Mouse (Mus musculus): ENCODE measurements around the gene Cops4.
A peak's percentile ranks its signal among the peaks of the same experiment; 100 is the strongest.

The Cops4 gene

DNA sequence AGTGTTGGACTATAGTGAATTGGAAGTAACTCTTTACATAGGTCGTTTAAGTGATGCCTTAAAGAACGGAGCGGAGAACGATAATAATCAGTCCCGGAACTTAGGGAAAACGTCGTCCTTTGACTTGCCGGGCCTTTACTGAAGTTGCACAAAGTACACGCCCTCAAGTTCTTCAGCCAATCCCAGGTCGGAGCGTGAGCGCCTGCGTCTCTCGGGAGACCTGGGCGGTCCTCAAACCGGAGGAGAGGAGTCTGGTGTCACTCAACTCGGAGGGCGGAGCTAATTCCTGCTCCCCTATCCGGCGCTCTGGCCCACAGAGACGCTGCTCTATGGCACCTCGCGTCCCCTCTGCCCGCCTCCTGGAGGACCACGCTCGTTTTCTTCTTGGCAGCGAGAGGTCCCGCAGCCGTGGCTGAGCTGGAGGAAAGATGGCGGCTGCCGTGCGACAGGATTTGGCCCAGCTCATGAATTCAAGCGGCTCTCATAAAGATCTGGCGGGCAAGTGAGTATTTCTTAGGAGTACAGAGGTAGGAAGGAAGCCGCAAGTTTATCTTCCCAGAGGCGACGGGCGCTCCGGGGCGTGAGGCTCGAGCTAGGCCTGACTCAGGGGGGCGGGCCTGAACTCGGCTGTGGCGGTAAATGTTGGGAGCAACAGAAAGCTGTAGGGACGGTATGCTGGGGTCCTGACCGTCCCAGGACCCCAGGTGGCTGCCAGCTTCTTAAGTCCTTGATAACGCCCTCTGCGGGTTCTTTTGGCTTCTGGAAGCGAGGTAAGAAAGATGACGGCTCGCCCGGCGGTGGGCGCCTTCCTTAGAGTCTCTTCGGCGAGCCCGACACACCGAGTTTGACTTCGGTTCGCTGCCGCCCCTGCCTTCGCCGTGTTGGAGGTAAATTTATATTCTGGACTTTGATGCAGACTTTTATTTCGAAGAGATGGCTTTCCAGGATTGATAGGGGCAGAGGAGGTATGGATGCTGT, at the start of gene Cops4:
Gene Cops4, plus strand, starts transcription at position 261 of the 978 bp plus-strand sequence.
- peak; percentile 96 for DNase-seq (ENCODE audit: low spot score)

DNA sequence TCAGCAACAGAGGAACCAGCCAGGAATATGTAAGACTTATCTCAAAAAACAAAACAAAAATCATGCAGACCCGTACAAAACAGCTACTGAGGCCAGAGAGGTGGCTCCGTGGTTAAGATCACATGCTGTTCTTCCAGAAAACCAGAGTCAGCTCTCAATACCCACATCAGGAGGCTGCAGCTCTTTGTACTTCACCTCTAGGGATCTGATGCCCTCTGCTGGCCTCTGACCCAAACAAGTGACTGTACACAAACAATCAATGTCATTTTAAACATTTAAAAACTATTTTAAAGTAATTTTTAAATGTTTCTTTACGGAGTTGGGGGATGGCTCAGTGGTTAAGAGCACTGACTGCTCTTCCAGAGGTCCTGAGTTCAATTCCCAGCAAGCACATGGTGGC, 41.8 kb upstream of the Cops4 start:
- no peak for DNase-seq (ENCODE audit: low spot score)

DNA sequence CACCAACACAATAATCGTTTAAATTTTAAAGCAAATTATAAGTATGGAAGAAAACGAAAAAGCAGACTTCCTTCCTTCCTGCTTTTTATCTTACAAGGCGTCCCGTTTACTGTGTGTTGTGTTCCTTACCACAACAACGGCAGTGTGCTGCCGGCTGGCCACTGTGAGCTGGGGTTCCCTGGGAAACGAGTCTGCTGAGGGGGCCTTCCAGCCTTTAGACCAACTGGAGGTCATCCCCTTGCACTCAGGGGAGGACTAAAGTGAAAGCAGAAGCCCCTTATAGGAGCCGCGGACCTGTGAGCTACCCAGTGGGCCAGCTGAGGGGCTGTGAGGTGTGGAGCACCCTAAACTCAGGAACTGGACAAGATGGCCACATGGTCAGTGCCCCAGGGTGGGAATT, 40.5 kb upstream of the Cops4 start:
- no peak for DNase-seq (ENCODE audit: low spot score)

DNA sequence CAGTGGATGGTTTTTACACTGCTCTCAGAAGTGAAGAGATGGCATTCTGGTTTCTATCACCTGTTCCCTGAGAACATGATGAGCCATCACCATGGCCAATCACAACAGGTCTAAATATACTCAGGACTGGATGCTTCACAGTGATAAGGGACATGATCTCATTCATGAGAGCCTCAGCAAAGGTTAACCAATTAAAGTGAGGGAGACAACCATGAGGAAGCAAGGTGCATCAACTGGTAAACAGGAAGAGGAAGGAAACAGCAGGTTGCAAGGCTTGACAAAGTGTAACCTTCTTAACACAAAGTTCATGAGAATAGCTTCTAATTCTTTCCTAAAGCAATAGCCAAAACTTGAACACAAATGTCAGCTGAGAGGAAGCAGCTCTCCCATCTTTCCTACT, 34.5 kb upstream of the Cops4 start:
- DNase-seq (ENCODE audit: low spot score): no peak

DNA sequence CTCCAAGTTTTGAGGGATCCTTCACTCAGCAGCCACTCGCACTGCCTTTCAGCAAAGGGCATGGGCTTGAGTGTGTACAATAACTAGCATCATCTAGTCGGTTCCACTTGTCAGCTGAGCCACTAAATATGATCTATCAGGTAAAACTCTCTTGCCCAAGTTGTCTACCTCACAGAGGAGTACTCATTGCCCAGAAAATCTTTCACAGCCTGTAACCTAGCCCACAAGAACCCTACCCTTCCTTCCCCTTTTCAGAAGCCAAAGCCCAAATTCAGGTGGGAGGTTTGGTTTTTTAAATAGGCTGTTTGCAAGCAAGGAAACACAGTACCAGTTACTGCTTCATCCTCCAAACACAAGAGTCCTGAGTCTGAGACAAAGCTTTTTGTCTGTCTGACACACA, 31.0 kb upstream of the Cops4 start:
- no peak for DNase-seq (ENCODE audit: low spot score)

DNA sequence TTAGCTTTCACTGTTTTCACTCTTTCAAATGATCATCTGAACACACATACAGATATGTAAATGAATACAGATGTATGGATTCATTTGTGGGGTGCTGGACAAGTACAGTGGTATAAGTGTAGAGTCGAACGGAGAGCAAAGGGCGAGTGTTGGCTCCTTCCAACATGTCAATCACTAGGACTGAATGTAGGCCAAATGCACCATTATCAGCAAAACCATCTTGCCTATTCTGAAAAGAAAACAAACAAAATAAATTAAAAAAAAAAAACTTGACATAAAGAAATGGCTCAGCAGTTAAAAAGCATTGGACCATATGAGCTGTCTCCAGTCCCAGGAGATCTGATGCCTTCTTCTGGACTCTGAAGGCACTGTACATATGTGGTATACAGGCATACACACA, 29.9 kb upstream of the Cops4 start:
- DNase-seq (ENCODE audit: low spot score): no peak

DNA sequence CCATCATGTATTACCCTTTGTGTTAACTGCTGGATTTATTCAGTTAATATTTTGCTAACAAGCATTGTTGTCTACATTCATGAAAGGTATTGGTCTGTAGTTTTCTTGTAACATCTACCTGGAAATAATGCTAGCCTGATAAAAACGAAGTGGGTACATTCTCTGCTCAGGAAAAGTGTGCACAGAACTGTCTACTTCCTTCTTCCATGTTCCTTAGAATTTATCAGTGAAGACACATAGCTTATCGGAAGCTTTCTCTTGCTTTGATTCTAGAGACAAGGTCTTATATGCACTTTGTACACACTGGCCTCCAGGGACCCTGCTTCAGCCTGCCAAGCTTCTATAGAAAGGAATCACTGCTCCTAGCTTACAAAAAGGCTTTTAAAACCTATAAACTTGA, 28.8 kb upstream of the Cops4 start:
- DNase-seq (ENCODE audit: low spot score): no peak

DNA sequence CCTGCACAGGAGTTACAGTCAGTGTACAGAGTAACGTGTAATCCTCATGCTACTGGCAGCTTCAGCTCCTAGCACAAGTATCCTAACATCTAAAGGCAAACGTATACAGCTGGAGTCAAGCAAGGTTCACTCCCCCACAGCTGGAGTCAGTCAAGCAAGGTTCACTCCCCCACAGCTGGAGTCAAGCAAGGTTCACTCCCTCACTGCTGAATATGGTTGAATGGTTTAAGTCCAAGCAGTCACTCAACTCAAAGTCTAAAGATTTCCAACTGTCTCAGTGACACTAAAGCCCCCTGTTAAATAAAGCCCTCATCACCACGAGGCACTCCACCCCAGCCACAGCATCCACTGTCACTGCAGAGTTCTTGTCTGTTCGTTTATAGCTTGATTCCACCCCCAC, 26.4 kb upstream of the Cops4 start:
- no peak for DNase-seq (ENCODE audit: low spot score)

DNA sequence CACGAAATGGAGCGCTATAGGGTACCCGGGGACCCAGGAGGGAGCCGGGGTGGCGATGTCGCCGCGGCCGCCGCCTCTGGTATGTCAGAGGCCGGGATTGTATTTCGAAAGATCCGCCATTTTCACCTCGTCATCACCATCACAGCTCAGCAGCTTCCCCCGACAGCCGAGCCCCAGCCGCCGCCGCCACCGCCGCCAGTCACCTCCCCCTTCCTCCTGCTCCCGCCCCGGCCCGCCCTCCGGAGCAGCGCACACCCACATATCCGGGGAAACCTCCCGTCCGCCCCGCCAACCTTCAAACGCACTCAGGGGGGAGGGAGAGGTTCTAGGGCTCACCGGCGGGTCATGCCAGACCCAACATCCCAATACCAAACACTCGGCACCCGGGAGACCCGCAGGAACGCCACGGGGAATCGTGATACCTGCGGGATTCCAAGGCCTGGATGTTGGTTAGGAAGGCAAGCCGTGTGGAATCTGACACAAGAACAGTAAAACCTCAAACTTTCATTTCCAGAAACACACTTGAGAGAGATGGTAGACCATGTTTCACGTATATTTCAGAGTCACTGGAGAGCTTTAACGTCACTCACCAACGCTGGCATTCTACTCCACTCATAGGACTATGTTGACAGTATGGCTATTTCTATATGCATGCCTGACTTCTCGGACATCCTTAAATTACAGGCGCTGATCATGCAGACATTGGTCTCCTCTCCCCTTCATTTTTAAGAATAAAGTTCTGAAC, 19.5 kb upstream of the Cops4 start:
- peak; percentile 80 for DNase-seq (ENCODE audit: low spot score)

DNA sequence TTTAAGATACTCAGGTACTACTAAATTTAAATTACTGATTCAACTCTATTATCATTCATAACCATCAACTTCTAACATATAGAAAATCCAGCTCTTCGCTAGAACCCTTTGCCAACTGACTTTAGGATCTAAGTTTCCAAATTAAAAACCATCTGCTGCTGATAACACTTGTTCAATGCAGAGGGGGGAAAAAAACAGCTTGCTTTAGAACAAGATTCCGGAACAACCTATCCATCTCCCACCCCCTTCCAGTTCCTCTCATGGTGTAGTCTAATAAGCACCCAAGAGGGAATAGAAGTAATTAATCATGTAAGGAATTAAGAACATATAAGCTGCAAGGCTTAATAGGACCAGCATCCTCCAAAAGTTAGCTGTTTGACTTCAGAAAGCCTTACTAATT, 18.9 kb upstream of the Cops4 start:
- no peak for DNase-seq (ENCODE audit: low spot score)

DNA sequence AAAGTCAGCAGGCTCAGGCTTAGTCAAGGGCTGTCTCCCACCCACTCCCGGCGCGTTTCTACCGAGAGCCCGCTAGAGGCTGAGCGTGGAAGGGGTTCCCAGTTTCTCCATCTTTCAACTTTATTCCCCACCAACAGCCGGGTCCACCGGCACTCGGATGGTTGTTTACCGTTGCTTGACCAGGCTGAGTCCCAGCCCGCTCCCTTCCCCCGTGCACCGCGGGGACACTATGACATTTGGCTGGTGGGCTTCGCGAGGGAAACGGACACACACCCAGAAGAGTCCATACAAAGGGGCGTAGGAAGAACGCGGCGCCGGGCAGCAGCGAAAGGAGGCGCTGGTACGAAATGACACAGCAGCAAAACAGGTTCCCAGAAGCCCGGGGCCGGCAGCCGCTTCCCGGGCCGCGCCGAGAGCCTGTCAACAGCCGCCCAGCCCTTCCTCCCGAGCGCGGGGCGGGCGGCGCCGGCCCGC, 18.2 kb upstream of the Cops4 start:
- DNase-seq (ENCODE audit: low spot score): peak; percentile 22

DNA sequence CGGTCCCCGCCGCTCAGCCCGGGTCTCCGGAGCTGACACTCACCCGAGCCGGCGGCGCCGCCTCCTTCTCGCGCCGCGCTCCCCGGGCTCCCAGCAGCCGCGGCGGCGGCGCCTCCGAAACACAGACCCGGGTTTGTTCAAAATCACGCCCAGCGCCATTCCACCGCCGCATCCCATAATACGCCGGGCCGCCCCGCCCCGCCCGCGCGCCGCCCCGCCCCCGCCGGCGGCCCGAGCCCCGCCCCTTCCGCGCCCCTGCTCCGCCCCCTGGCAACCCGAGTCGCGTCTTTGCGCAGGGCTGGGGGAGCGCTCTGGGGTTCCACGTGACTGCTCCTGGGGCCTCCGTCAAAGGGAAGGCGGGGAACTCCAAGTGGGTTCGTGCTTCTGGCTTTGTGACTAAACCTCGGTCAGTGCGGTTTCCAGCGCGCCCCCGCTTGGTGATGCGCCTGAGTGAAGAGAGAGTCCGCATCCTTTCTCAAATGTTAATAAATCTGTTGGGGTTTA, 17.6 kb upstream of the Cops4 start, which contains the start of gene Lin54:
Gene Lin54, minus strand, starts transcription at position 182 of the 504 bp plus-strand sequence.
- DNase-seq (ENCODE audit: low spot score): peak; percentile 86

DNA sequence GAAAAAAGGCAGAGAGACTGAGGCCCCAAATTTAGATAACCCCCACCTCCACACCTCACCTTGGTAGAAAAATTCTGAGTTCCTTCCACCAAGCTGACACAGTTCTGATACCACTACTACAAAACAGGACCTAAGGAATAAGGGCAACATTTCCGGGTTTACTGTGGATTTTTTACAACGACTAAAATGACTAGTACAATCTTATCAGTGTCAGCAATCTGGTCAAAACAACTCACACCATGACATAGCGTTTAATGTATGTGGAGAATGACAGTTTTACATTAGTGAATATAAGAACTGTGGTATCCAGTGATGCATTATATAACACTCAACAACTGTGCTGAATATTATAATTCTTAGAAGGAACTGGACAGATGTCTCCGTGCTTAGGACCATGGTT, 16.8 kb upstream of the Cops4 start:
- DNase-seq (ENCODE audit: low spot score): no peak

DNA sequence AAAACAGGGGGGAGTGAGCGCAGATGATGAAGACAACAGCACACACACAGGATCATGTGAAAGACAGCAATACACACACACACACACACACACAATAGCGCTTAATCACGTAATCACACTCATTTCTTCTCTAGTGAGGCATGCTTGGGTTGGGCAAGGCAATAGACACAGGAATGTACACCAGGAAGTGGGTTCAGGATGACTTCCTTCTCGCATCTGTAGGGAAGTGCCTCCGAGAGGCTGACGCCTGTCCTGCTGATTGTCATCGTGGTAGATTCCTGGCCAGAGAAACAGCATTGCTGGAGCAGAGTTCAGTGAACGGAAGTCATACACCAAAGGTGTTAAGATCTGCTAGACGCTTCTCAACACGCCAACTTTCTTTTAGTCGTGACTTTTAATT, 8.9 kb upstream of the Cops4 start:
- DNase-seq (ENCODE audit: low spot score): no peak

DNA sequence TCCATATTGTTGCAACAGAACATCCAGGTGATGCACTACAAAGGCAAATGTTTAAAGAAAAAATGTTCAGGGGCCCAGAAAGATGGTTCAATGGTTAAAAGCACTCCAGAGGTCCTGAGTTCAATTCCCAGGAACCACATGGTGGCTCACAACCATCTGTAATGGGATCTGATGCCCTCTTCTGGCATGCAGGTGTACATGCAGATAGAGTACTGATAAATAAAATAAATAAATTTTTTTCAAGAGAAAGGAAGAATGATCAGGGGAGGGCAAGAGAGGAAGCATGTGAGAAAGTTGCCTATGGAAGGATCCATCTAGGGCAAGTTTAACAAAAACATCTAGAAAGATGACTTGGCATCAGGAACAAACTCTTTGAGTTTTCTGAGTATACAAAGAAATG, 5.5 kb upstream of the Cops4 start:
- DNase-seq (ENCODE audit: low spot score): no peak

DNA sequence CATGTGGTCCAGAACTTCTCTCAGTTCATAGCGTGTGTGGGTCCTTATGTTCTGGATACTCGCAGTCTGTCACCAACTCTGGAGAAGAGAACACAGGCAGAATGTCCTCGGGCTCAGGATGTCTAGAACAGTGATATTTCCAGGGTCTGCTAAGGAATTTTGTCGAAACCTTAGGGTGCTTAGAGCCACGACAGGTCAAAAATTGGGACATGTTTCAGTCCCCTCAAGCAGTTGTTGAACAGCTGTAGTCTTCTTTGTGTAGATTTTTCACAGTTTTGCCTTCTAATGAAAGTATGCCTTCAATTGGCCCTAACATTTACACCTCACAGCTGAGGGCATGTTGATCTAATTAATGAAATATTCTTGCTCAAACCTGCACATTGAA, 910 bp downstream of the Cops4 start:
- no peak for DNase-seq (ENCODE audit: low spot score)

DNA sequence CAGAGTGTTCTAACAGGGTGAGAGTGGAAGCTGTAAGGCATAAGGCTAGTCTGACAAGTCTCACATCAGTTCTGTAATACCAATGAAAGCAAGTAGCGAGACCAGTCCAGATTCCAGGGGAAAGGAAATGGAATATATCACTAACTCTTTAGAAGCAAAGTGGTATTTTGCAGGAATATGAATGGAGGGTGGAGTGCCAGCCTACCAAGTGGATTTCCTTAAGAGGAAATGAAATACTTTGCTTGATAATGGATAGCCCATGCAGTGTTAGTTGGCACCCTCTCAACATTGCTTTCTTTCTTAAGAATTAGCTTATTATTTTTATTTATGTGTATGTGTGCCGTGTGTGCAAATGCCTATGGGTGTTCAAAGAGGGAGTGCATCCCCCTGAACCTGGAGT, 2.1 kb downstream of the Cops4 start:
- no peak for DNase-seq (ENCODE audit: low spot score)

DNA sequence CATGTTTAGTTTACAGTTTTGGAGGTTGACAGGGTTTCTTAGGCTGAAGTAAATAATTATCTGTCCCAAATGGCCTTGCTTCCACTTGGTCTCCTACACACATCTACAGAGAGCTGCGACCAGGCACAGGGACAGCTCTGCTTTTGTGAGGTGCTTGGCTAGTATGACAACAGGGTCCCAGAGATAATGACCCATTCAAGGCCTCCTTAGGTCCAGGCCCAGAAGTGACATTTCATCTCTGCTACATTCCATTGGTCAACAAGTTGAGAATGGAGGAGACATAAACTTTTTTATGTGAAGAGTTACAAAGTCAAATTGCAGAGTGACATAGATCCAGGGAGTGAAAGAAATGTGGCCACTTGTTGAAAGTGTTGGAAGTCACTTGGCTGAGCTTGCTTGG, 5.2 kb downstream of the Cops4 start:
- DNase-seq (ENCODE audit: low spot score): no peak

DNA sequence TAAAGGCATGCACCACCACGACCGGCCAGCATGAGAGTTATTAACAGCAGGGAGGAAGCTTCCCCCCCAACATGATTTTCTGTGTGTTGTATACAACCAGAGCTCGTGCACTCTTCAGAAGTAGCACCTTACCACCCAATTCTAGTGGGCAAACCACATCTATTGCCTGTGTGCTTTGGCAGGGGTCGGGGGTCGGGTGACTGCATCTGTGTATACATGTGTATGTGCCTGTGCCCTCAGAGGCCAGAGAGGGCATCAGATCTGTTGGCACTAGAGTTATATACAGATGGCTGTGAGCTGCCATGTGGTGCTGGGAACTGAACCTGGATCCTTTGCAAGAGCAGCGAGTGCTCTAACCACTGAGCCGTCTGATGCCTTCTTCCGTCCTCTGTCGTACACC, 6.8 kb downstream of the Cops4 start:
- DNase-seq (ENCODE audit: low spot score): no peak

DNA sequence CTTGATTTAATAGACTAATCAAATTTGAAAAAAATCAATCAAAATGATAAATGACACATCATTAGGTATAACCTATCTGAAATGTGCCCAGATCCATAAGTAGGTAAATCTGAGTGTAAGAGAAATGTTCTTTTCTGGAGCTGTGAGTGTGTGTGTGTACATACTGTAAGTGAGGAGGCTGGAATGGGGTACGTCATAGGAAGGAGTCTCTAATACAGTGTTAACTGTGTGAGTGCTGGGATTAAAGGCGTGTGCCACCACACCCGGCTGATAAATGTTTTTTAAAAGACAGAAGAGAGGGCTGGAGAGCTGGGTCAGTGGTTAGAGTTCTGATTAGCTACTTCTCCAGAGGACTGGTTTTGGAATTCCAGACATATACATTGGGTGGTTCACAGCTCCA, 7.5 kb downstream of the Cops4 start:
- no peak for DNase-seq (ENCODE audit: low spot score)

DNA sequence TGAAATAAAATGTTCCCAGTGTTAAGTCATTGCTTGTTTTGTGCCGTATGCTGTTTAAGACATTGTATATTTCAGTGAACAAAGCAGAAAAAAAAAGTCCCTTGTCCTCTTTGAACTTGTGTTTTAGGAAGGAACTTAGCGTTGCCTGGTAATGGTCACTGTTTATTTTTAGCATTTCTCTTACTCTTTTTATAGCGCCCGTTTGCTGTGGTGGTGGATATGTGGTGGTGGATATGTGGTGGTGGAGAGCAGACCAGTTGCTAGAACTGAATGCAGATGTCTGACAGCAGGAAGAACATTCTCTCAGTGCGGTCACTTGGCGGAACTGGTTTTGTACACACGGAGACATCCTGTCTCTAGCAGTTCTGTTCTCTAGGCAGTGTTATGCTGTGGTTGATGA, 8.1 kb downstream of the Cops4 start:
- no peak for DNase-seq (ENCODE audit: low spot score)

DNA sequence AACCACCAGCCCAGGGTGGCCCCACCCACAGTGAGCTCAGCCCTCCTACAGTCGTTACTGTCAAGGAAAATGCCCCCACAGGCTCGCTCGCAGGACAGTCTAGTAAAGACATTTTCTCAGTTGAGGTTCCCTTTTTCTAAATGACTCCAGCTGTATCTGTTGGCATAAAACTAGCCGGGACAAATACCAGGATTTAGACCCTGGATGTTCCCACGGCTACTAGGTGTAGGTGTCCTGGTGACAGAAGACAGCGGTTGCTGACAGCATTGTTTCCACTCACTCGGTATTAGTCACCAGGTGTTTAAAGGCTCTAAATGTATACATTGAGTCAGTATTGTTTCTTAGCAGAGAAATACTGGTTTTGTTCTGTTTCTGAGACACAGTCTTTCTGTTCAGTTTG, 17.7 kb downstream of the Cops4 start:
- no peak for DNase-seq (ENCODE audit: low spot score)

DNA sequence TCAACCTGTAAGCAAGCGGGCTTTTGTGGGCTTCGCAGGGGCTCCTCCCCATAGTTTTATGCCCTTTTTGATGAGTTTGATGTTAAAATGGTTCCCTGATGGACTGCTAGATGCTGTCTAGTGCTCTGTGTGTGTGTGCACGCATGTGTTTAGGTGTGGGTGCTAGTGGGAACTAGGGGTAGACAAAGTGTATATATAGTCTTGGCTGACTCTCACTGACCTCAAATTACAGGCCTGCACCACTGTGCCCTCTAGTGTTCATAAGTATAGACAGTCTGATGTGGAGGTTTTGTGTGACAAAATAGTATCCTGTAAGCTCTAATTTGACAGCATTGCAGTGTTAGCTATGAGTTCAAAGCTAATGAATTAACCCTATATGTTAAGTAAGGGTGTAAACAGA, 18.5 kb downstream of the Cops4 start:
- DNase-seq (ENCODE audit: low spot score): no peak
